In the genomic region with DNA sequence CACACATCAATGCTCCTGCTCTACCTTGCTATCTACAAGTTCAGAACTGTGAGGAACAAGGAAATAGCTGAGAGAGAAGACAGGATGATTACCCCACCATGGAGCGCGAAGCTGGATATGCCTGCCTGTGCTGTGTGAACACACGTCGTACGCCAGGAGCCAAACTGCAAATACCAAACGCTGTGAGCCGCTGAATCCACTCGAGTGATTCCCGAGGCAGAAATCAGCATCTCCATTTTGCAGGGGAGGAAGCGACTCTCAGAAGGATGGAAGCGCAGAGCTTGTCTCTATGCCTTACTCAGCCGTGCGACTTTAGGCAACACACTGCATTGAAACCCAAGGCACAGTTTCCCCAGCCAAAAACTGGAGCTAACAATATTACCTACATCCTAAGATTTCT, we compare ENCODE assay signal across 27 mouse cellular contexts.
A peak's percentile ranks its signal among the peaks of the same experiment; 100 is the strongest.
DNase-seq lines count a peak whose midpoint lies in the region; ATAC-seq and TF ChIP-seq lines count a peak whose summit lies in the region.
"Had no signal": no experiment of that assay in that cellular context is flagged by ENCODE, and none has a peak within 500 bp of the region (broad histone marks: within the 10 kb centered on the region; RNA-seq: fewer than 3 reads in every experiment).

No protein-coding gene starts in this region.

- H3K27me3 ChIP-seq in forebrain, embryonic 16.5 days (replicated peaks; ENCODE audit: control insufficient read depth, insufficient read depth, low read length), result no peaks in the 10 kb centered on the region
- H3K27me3 ChIP-seq in forebrain, embryonic 13.5 days, result no peaks in the 10 kb centered on the region
- H3K27me3 ChIP-seq in hindbrain, embryonic 16.5 days (replicated peaks; ENCODE audit: control insufficient read depth, insufficient read depth, low read length), result no peaks in the 10 kb centered on the region
- no peaks in the 10 kb centered on the region for H3K27me3 ChIP-seq in hindbrain, embryonic 12.5 days
- no peaks in the 10 kb centered on the region for H3K27me3 ChIP-seq in midbrain, embryonic 14.5 days (ENCODE audit: control insufficient read depth, insufficient read depth, low read length)
- no peaks in the 10 kb centered on the region for H3K27me3 ChIP-seq in midbrain, embryonic 10.5 days (ENCODE audit: low read depth, poor library complexity, severe bottlenecking)
- H3K27me3 ChIP-seq: CH12.LX; embryonic facial prominence, embryonic 13.5 days; kidney, embryonic 15.5 days; limb, embryonic 12.5 days; liver, embryonic 15.5 days had no signal

- no peak overlapping the region for H3K4me3 ChIP-seq in forebrain, embryonic 16.5 days (replicated peaks; ENCODE audit: low read length)
- no peak overlapping the region for H3K4me3 ChIP-seq in forebrain, embryonic 13.5 days
- no peak overlapping the region for H3K4me3 ChIP-seq in hindbrain, embryonic 16.5 days (ENCODE audit: low read length)
- no peak overlapping the region for H3K4me3 ChIP-seq in hindbrain, embryonic 12.5 days
- no peak overlapping the region for H3K4me3 ChIP-seq in midbrain, embryonic 14.5 days (replicated peaks; ENCODE audit: low read depth, low read length)
- no peak overlapping the region for H3K4me3 ChIP-seq in midbrain, embryonic 10.5 days
- 0 out of 2 replicates have a peak overlapping the region, but pooled peaks have one; percentile 1 for H3K4me3 ChIP-seq in cortical plate, adult 2 months (ENCODE audit: insufficient read depth, low read length)
- H3K4me3 ChIP-seq: embryonic facial prominence, embryonic 13.5 days; forebrain, embryonic 10.5 days; kidney, embryonic 15.5 days; limb, embryonic 12.5 days; liver, embryonic 15.5 days had no signal

- H3K4me2 ChIP-seq in forebrain, embryonic 16.5 days (ENCODE audit: low read length), result no peak overlapping the region
- no peak overlapping the region for H3K4me2 ChIP-seq in forebrain, embryonic 13.5 days
- no peak overlapping the region for H3K4me2 ChIP-seq in hindbrain, embryonic 16.5 days (ENCODE audit: low read length)
- no peak overlapping the region for H3K4me2 ChIP-seq in hindbrain, embryonic 12.5 days (replicated peaks)
- H3K4me2 ChIP-seq in midbrain, embryonic 14.5 days (ENCODE audit: low read length), result no peak overlapping the region
- H3K4me2 ChIP-seq: embryonic facial prominence, embryonic 13.5 days; kidney, embryonic 15.5 days; limb, embryonic 12.5 days; liver, embryonic 15.5 days; lung, embryonic 14.5 days had no signal

- ATAC-seq in forebrain, embryonic 16.5 days, result peak; percentile 27; the same call in 1 of the 2 replicates
- ATAC-seq in forebrain, embryonic 13.5 days, result no peak
- 0 out of 2 replicates have a peak, but pooled peaks have one; percentile 18 for ATAC-seq in hindbrain, embryonic 16.5 days
- no peak for ATAC-seq in hindbrain, embryonic 12.5 days (ENCODE audit: low FRiP score)
- ATAC-seq in midbrain, embryonic 14.5 days (ENCODE audit: low FRiP score, low TSS enrichment), result no peak
- ATAC-seq: activated CD4-positive, CD25-positive, alpha-beta regulatory T cell, adult 4 months had no signal

- TF ChIP-seq POLR2A in cortical plate, adult 2 months (IDR thresholded peaks at IDR 0.05; ENCODE audit: extremely low read depth, insufficient read depth, low read length), result no peak

- TF ChIP-seq CTCF in cortical plate, adult 2 months (IDR thresholded peaks at IDR 0.05; ENCODE audit: extremely low read depth, insufficient read depth, low read length), result no peak

- H3K27ac ChIP-seq in forebrain, embryonic 16.5 days (ENCODE audit: low read length), result no peak overlapping the region
- H3K27ac ChIP-seq in forebrain, embryonic 13.5 days, result no peak overlapping the region
- H3K27ac ChIP-seq in hindbrain, embryonic 16.5 days (ENCODE audit: low read depth, low read length), result no peak overlapping the region
- H3K27ac ChIP-seq in hindbrain, embryonic 12.5 days, result no peak overlapping the region
- no peak overlapping the region for H3K27ac ChIP-seq in midbrain, embryonic 14.5 days (replicated peaks; ENCODE audit: low read depth, low read length)
- H3K27ac ChIP-seq in midbrain, embryonic 10.5 days (replicated peaks), result no peak overlapping the region
- H3K27ac ChIP-seq in cortical plate, adult 2 months (ENCODE audit: insufficient read depth, low read length), result no peak overlapping the region
- H3K27ac ChIP-seq: embryonic facial prominence, embryonic 13.5 days; forebrain, embryonic 10.5 days; kidney, embryonic 15.5 days; limb, embryonic 12.5 days; liver, embryonic 15.5 days had no signal

- 0 out of 2 replicates have a peak, but pooled peaks cover 11% of the 10 kb centered on the region for H3K4me1 ChIP-seq in forebrain, embryonic 16.5 days (replicated peaks; ENCODE audit: control insufficient read depth, insufficient read depth, low read length)
- H3K4me1 ChIP-seq in forebrain, embryonic 13.5 days, result peaks cover 11% of the 10 kb centered on the region; the same call in 1 of the 2 replicates
- peaks cover 7% of the 10 kb centered on the region for H3K4me1 ChIP-seq in hindbrain, embryonic 16.5 days (ENCODE audit: control insufficient read depth, insufficient read depth, low read depth, low read length)
- peaks cover 8% of the 10 kb centered on the region; the same call in 1 of the 2 replicates for H3K4me1 ChIP-seq in hindbrain, embryonic 12.5 days
- H3K4me1 ChIP-seq in midbrain, embryonic 14.5 days (ENCODE audit: control insufficient read depth, insufficient read depth, low read length), result peaks cover 16% of the 10 kb centered on the region; the same call in 1 of the 2 replicates
- peaks cover 9% of the 10 kb centered on the region for H3K4me1 ChIP-seq in midbrain, embryonic 10.5 days
- no peaks in the 10 kb centered on the region for H3K4me1 ChIP-seq in cortical plate, adult 2 months (ENCODE audit: control insufficient read depth, insufficient read depth, low read length)
- H3K4me1 ChIP-seq: liver, embryonic 15.5 days had no signal

- no peak overlapping the region for H3K9ac ChIP-seq in forebrain, embryonic 16.5 days (replicated peaks; ENCODE audit: low read depth, low read length)
- H3K9ac ChIP-seq in forebrain, embryonic 13.5 days, result no peak overlapping the region
- H3K9ac ChIP-seq in hindbrain, embryonic 16.5 days (ENCODE audit: low read depth, low read length), result no peak overlapping the region
- H3K9ac ChIP-seq in hindbrain, embryonic 12.5 days, result no peak overlapping the region
- no peak overlapping the region for H3K9ac ChIP-seq in midbrain, embryonic 14.5 days (replicated peaks; ENCODE audit: low read length)
- H3K9ac ChIP-seq: embryonic facial prominence, embryonic 13.5 days; kidney, embryonic 15.5 days; limb, embryonic 12.5 days; liver, embryonic 15.5 days; lung, embryonic 14.5 days had no signal

- peak; percentile 39 for DNase-seq in midbrain, embryonic 14.5 days
- no peak for DNase-seq in midbrain, embryonic 10.5 days (ENCODE audit: low spot score)
- DNase-seq: adrenal gland, adult 8-10 months; cerebellum, adult 11 months; cerebellum, adult 9-11 months; gastrocnemius, postnatal 10 days; heart, postnatal 14 days; kidney, adult 18-20 months; kidney, postnatal 25 days; lung, embryonic 14.5 days; lung, postnatal 14 days; retina, postnatal 1 day; right cerebral cortex, postnatal 14 days; spleen, adult 18-20 months; thymus, postnatal 14 days had no signal

- no peaks in the 10 kb centered on the region for H3K36me3 ChIP-seq in forebrain, embryonic 16.5 days (ENCODE audit: control insufficient read depth, insufficient read depth)
- H3K36me3 ChIP-seq in forebrain, embryonic 13.5 days (ENCODE audit: poor library complexity, severe bottlenecking), result no peaks in the 10 kb centered on the region
- H3K36me3 ChIP-seq in hindbrain, embryonic 16.5 days (ENCODE audit: control insufficient read depth, insufficient read depth, low read length), result no peaks in the 10 kb centered on the region
- no peaks in the 10 kb centered on the region for H3K36me3 ChIP-seq in hindbrain, embryonic 12.5 days
- no peaks in the 10 kb centered on the region for H3K36me3 ChIP-seq in midbrain, embryonic 14.5 days (ENCODE audit: control insufficient read depth, insufficient read depth, low read length)
- no peaks in the 10 kb centered on the region for H3K36me3 ChIP-seq in midbrain, embryonic 10.5 days
- H3K36me3 ChIP-seq: embryonic facial prominence, embryonic 13.5 days; forebrain, embryonic 10.5 days; kidney, embryonic 15.5 days; limb, embryonic 12.5 days; liver, embryonic 15.5 days had no signal

- H3K9me3 ChIP-seq in forebrain, embryonic 16.5 days (ENCODE audit: control insufficient read depth, low read length), result no peaks in the 10 kb centered on the region
- no peaks in the 10 kb centered on the region for H3K9me3 ChIP-seq in forebrain, embryonic 13.5 days (replicated peaks)
- H3K9me3 ChIP-seq in hindbrain, embryonic 16.5 days (ENCODE audit: control insufficient read depth, low read length), result no peaks in the 10 kb centered on the region
- H3K9me3 ChIP-seq in hindbrain, embryonic 12.5 days (replicated peaks), result no peaks in the 10 kb centered on the region
- H3K9me3 ChIP-seq in midbrain, embryonic 14.5 days (ENCODE audit: control insufficient read depth, low read length), result no peaks in the 10 kb centered on the region
- no peaks in the 10 kb centered on the region for H3K9me3 ChIP-seq in midbrain, embryonic 10.5 days (replicated peaks)
- H3K9me3 ChIP-seq: embryonic facial prominence, embryonic 13.5 days; forebrain, embryonic 10.5 days; kidney, embryonic 15.5 days; limb, embryonic 12.5 days; liver, embryonic 15.5 days had no signal

- WGBS in forebrain, embryonic 16.5 days, result 72% methylated on average over 13 of the region's 13 CpGs
- 86% methylated on average over 13 of the region's 13 CpGs for WGBS in forebrain, embryonic 13.5 days
- 69% methylated on average over 13 of the region's 13 CpGs for WGBS in hindbrain, embryonic 16.5 days
- 85% methylated on average over 13 of the region's 13 CpGs for WGBS in hindbrain, embryonic 12.5 days
- WGBS in midbrain, embryonic 14.5 days, result 81% methylated on average over 13 of the region's 13 CpGs
- 93% methylated on average over 13 of the region's 13 CpGs for WGBS in midbrain, embryonic 10.5 days

Comparison
In these comparisons a context has a peak if more than half of its experiments do, and no peak if none do; other contexts are left out.
1. ATAC-seq: peak in forebrain, embryonic 16.5 days (single experiment) and hindbrain, embryonic 16.5 days (single experiment); none in forebrain, embryonic 13.5 days (single experiment), hindbrain, embryonic 12.5 days (single experiment) and midbrain, embryonic 14.5 days (single experiment).